Mouse (Mus musculus): ENCODE measurements at regions not wholly inside any gene's neighbourhood (a gene's known extent, or its start where the extent isn't known, plus 50 kb on each side); places are given as distances from the start of the nearest gene placed in this dataset.
"Not testable (repeated sequence)": the region's sequence is repeated elsewhere in the genome, so short reads cannot be mapped to it uniquely, and the experiment has no call there.

DNA sequence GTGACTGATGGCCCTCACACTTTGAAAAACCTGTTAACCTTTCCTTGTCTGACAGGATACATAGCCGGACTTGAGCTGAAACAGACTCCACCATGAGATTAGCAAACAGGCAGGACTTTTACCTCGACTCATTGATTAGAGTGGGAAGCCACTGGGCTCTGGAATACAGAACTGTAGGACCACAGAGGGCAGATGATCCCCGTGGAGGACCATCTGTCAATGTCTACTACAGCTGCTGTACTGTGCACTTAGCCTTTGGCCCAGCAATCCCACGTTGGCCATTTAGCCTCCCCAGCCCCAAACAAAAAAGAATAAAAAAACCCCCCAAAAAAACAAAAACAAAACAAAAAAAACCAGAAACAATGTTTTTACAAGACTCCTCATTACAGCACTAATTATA, 103.9 kb upstream of the Dazl start:
- DNase-seq (ENCODE audit: low spot score in 2 of 2): no peak

- peak; percentile 42 to 47 for DNase-seq (ENCODE audit: low spot score in 2 of 2)
These were observed 101.8 kb upstream of the Plcl2 start for GRCm38 (mm10) chr17:50407249-50407990.

- peak in 1 of 2 experiments; percentile 22 for DNase-seq (ENCODE audit: low spot score in 2 of 2)
These were observed 100.6 kb upstream of the Plcl2 start for GRCm38 (mm10) chr17:50408581-50408980.

DNA sequence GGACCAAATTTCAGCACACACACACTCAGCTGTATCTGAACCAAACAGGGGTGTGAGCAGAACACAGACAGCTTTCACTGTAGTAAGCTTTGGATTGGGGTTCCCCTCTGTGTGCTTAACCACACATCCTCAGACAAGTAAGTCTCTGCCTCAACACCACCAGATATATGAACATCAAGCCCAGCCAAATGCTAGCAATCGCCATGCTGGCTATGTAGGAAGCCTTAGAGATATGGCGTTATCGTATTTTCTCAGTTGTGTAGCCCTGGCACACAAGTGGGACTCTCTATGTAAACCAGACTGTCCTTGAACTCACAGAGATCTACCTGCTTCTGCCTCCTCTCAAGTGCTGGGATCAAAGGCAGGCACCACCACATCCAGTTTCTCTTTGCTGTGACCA, 99.9 kb upstream of the Plcl2 start:
- no peak for DNase-seq (ENCODE audit: low spot score in 2 of 2)

GRCm38 (mm10) chr17:50409895-50410294, 99.3 kb upstream of the Plcl2 start:
- DNase-seq (ENCODE audit: low spot score in 2 of 2): no peak

GRCm38 (mm10) chr17:50410296-50410695, 98.9 kb upstream of the Plcl2 start:
- DNase-seq (ENCODE audit: low spot score in 2 of 2): no peak

DNA sequence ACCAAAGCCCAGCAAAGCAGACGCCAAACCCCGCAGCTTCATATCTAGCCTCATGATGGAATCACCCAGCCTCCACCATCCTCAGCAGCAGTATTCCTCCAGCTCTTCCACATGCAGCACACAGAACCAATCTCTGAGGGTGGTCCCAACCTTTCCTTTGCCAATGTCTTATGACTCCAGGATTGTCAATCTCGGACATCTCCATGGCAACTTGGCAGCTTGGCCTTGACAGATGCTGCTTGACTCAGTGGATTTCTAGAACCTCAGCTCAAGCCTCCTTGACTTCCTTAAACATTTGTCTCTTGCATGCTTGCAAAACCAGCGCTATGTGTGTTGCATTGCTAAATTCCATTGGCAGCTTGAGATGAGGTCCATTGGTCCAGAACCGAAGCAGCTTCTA, 96.8 kb upstream of the Plcl2 start:
- no peak for DNase-seq (ENCODE audit: low spot score in 2 of 2)

DNA sequence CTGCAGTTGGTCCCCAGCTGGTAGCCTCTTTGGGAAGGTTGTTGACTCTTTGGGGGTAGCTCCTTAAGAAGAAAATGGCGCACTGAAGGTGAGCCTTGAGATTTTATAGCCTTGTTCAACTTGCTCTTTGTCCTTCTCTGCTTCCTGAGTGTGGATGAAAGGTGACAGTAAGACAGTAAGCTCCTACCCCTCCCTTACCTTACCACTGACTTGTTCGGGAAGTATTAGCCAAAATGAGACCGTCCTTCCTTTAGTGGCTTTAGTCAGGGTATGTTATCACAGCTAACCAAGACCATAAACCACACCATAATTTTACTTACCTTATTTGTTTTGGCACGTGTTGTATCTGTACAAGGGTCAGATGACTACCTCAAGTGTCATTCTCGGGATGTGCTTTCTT, 95.3 kb upstream of the Plcl2 start:
- no peak for DNase-seq (ENCODE audit: low spot score in 2 of 2)

DNA sequence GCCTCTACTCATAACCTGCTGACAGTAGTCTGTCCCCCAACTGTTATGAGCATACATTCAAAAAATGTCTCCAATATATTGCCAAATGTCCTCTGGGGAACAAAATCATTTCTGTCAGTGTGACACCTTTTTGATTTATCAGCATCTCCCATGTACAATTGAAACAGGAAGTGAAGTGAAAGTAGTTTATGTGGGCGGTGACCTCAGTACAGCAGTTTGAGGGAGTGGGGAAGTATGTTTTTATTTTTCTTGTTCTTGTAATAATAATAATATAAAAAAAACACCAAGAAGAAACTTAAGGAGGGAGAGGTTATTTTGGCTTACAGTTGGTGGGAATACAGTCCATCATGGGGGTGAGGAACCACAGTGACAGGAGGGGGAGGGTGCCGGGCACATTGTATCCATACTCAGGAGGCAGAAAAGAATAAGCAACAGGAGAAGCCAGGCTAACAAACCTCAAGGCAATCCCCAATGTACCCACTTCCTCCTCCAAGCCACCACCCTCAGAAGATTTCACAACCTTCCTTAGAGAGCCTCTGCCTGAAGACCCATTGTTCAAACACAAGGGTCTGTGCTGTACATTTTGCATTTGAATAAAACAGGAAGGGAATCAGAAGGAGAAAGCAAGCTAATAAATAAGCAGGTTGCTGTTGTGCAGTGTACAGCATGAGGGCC, 93.7 kb upstream of the Plcl2 start:
- DNase-seq (ENCODE audit: low spot score in 2 of 2): no peak

DNA sequence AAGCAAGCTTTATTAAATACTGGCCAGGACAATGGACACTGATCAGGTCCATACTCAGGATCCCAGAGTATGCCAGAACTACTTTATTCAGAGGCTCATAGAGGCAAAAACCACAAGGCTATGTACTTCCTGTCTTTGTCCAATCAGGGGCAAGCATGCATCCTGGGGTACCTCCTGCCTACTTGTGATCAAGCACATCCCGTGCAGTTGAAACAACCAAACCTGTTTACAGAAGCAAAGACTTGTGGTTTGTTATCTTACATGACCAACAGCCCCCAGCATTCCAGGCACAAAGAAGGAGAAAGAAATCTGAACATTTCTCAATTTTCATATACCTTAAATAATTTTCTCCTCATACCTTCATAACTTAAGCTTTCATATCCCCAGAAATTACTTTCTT, 93.1 kb upstream of the Plcl2 start:
- DNase-seq (ENCODE audit: low spot score in 2 of 2): no peak

DNA sequence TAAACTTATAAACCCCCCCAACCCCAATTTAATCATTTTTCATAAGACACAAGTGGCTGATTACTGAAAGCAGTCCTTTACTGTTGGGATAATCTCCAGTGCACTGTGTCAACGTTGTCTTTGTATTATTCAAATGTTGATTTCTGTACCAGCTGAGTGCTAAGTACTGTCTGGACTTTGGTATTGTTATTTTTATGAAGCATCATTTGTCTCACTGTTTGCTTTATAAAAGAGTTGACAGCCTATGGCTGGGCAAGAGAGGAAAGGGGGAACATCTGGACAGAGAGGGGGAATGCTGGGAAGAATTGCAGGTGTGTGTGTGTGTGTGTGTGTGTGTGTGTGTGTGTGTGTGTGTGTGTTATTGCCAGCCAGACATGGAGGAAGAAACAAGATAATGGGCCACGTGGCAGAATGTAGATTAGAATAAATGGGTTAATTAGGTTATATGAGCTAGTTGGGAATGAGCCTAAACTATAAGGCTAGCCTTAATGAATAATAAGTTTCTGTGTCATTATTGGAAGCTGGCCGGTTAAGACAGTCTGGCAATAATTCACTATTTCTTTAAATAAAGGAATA, 92.6 kb upstream of the Plcl2 start:
- no peak for DNase-seq (ENCODE audit: low spot score in 2 of 2)

GRCm38 (mm10) chr17:50418863-50419383, 90.3 kb upstream of the Plcl2 start:
- DNase-seq (ENCODE audit: low spot score in 2 of 2): no peak

GRCm38 (mm10) chr17:50419551-50419950, 89.7 kb upstream of the Plcl2 start:
- not testable (repeated sequence) for DNase-seq (ENCODE audit: low spot score in 2 of 2)

DNA sequence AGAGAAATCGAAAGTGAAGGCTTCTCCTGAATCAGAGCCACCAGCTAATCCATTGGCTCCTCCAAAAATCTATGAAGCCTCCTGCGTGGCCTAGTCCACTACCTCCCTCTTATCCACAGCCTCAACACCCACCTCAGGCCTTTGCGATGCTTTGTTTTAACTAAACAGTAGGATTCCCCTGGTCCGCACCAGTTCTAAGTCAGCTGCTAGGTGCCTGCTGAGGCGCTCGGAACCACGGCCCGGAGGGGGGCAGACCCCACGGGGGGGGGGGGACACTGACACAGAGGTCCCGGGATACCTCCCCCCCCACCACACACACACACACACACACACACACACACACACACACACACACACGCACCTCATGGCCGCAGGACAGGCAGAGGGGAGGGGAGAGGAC, 89.2 kb upstream of the Plcl2 start:
- no peak for DNase-seq (ENCODE audit: low spot score in 2 of 2)

DNA sequence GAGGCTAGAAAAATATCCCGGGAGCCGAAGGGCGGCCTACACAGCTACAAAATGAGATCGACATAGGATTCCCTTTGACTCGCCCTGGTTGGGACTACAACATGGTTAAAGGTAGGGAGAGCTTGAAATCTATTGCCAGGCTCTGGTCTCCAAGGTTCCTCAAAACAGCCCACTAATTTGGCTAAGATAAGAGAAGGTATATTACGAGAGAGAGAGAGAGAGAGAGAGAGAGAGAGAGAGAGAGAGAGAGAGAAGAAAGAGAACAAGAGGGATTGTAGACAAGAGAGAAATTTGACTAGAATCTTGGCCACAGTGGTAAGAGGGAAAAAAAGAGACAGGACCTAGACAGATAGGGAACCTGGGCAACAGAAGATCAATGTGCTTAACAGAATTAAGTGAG, 88.5 kb upstream of the Plcl2 start:
- DNase-seq (ENCODE audit: low spot score in 2 of 2): no peak

DNA sequence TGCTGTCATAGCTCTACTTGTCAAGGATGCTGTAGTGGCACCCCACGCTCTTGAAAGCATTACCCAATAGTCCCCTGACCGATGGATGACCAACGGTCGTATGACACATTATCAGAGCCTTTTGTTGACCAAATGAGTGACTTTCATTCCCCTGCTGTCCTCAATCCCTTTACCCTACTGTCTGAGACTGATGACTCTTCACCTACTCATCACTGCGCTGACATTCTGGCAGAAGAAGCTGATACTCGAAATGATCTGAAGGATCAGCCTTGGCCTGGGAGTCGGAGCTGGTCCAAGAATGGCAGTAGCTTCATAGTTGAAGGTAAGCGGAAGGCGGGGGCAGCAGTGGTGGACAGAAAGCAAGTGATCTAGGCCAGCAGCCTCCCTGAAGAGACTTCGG, 87.7 kb upstream of the Plcl2 start:
- DNase-seq (ENCODE audit: low spot score in 2 of 2): no peak

- no peak for DNase-seq (ENCODE audit: low spot score in 2 of 2)
These were observed 84.1 kb upstream of the Plcl2 start for GRCm38 (mm10) chr17:50425110-50425509.

GRCm38 (mm10) chr17:50425531-50425930, 83.7 kb upstream of the Plcl2 start:
- no peak for DNase-seq (ENCODE audit: low spot score in 2 of 2)

DNA sequence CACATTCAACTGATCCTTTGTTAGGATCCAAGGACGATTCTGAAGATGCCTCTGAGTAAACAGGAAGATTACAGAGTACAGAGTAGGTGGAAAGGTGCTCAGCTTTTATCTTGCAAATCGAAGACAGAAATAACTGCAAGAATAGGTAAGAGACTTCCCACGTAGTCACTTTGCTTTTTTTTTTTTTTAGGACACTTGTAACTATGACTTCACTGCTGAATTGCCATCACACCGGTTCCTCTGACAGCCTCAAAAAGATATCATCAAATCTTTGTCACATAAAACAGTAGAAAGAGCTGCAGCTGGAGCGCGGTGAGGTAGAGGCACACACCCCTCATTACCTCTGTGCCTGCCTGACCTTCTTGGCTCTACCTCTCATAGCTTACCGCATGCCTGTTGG, 83.1 kb upstream of the Plcl2 start:
- no peak for DNase-seq (ENCODE audit: low spot score in 2 of 2)

DNA sequence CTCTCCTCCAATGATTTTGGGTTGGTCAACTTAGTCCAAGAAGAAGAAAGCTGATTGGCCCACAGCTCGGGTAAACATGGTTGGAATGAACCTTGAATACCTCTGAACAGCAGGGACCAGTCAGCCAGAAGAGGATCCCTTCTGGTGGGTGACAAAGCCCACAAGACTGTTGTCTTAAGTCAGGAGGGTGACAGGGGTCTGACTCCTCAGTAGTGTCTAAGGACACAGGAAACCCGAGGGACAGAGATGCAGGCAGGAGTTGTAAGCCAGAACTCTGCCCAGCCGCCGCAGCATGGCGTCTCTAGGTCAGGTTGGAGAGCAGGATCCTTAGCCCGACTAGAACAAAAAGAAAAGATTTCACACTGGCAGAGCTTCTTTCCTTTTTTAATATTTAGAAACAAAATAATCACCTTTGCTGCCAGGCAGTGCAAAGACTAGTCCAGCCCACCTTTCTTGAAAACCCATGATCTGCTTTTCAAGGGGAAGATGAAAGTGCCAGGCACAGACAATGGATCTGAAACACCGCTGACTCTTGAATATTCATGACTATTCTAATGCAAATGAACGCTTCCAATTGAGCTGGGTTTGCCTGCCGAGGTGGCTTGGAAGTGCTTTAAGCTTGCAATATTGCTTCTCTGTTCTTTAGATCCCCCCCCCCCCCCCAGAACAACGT, 81.7 kb upstream of the Plcl2 start:
- no peak for DNase-seq (ENCODE audit: low spot score in 2 of 2)

DNA sequence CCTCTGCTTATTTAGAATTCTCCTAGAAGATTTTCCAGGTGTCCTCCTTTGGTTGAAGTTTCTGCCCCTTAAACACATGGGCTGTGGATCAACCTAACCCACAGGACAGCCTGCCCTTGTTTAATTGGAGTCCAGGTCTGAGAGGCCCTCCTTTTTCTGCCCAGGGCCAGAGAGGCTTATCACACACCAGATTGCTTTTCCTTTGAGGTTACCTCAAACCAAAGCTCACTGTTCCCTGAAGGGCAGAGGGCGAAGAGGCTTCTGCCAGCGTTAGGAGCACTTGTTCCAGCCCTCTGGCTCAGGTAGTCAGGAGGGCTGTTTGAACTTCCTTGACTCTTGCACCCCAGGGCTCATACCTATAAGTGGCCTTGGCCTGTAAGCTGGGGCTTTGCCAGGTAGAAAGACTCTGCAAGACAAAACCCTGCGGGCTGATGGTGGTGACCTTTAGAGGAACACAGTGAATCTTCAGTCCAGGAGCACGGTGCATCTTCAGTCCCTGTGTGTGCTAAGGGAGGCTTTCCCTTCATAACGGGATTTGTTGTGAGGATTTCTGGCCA, 81.1 kb upstream of the Plcl2 start:
- no peak for DNase-seq (ENCODE audit: low spot score in 2 of 2)

DNA sequence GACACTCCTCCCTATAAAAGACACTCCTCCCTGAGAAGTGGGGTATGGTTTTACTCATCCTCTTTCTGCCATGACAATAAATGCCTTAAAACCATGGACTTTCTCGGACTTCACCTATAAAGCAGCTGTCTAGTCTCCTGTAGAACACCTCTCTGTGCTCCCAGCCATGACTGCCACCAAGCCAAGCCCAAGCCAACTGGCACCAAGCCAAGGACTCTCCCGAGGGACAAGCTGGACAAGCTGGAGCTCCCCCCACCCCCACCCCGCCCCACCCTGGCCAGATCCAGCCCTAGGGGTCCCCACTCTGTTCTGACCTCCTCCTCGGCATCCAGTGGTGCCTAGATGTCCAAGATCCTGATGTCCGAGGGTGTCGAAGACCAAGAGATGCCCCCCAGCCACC, 76.6 kb upstream of the Plcl2 start:
- DNase-seq (ENCODE audit: low spot score in 2 of 2): no peak
